Comparison of ENCODE assay signal across 8 mouse cellular contexts in the genomic region with DNA sequence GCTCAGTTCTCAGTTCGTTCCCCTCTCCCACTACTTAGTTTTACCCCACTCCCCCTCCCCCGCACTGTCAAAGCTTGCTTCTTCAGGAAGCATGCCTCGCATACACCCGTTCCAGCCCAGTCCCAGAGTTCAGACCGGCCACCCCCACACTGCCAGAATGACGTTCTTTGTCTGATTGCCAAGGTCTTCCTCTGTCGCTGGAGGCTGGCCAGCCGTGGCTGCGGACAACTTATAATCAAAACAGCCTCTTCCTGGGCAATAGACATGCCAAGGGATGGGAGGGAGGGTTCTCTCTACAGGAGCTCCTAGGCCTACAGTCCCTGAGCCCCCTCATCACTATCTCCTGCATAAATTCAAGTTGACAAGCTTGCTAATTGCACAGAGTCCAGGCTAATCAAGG. TPM values are rescaled to one million over a fixed set of nuclear protein-coding genes. Genes with fewer than 3 reads are reported as not detected.
A peak's percentile ranks its signal among the peaks of the same experiment; 100 is the strongest.
DNase-seq lines count a peak whose midpoint lies in the region; ATAC-seq and TF ChIP-seq lines count a peak whose summit lies in the region.
"Had no signal": no experiment of that assay in that cellular context is flagged by ENCODE, and none has a peak within 500 bp of the region (broad histone marks: within the 10 kb centered on the region; RNA-seq: fewer than 3 reads in every experiment).

No protein-coding gene starts in this region.

- DNase-seq in adrenal gland, adult 18-20 months (ENCODE audit: low spot score in 2 of 2) = peak; percentile 57 to 61
- peak; percentile 83 for DNase-seq in brain, embryonic 14.5 days (ENCODE audit: low read depth)
- DNase-seq in thymus, postnatal 4 days = no peak

- TF ChIP-seq POLR2A in brain, embryonic 14.5 days (IDR thresholded peaks at IDR 0.05; ENCODE audit: borderline replicate concordance, extremely low read depth, insufficient read depth, insufficient read length, poor library complexity, severe bottlenecking) = no peak

- ATAC-seq in heart, embryonic 13.5 days (ENCODE audit: extremely low read depth, insufficient number of reproducible peaks, low FRiP score, low TSS enrichment) = peak; percentile 59; the same call in 1 of the 2 replicates
- ATAC-seq in kidney, embryonic 15.5 days (replicated peaks; ENCODE audit: low FRiP score) = peak; percentile 66; the same call in 1 of the 2 replicates
- ATAC-seq in midbrain, embryonic 13.5 days = peak; percentile 65
- ATAC-seq in frontal cortex, adult (ENCODE audit: low TSS enrichment) = no peak

- H3K9ac ChIP-seq in heart, embryonic 13.5 days = peak overlapping the region; percentile 40; the same call in 1 of the 2 replicates
- no peak overlapping the region for H3K9ac ChIP-seq in kidney, embryonic 15.5 days
- no peak overlapping the region for H3K9ac ChIP-seq in midbrain, embryonic 13.5 days (replicated peaks)
- H3K9ac ChIP-seq: limb, embryonic 15.5 days had no signal

- peaks cover 40% of the 10 kb centered on the region for H3K4me1 ChIP-seq in heart, embryonic 13.5 days
- H3K4me1 ChIP-seq in kidney, embryonic 15.5 days = peaks cover 26% of the 10 kb centered on the region
- H3K4me1 ChIP-seq in midbrain, embryonic 13.5 days (replicated peaks) = peaks cover 73% of the 10 kb centered on the region

- no peak overlapping the region for H3K4me3 ChIP-seq in heart, embryonic 13.5 days
- no peak overlapping the region for H3K4me3 ChIP-seq in kidney, embryonic 15.5 days (replicated peaks)
- H3K4me3 ChIP-seq in midbrain, embryonic 13.5 days (replicated peaks) = no peak overlapping the region
- H3K4me3 ChIP-seq: limb, embryonic 15.5 days had no signal

- 0 out of 2 replicates have a peak overlapping the region, but pooled peaks have one; percentile 26 for H3K27ac ChIP-seq in heart, embryonic 13.5 days (replicated peaks)
- H3K27ac ChIP-seq in kidney, embryonic 15.5 days = no peak overlapping the region
- H3K27ac ChIP-seq in midbrain, embryonic 13.5 days = peak overlapping the region; percentile 80

- TF ChIP-seq CTCF in brain, embryonic 14.5 days (IDR thresholded peaks at IDR 0.05; ENCODE audit: borderline replicate concordance, extremely low read depth, insufficient read depth, insufficient read length) = no peak

- 11% methylated on average over 9 of the region's 9 CpGs for WGBS in heart, embryonic 13.5 days
- WGBS in kidney, embryonic 15.5 days = 13% methylated on average over 9 of the region's 9 CpGs
- WGBS in midbrain, embryonic 13.5 days = 19% methylated on average over 9 of the region's 9 CpGs

- H3K36me3 ChIP-seq in heart, embryonic 13.5 days = no peaks in the 10 kb centered on the region
- H3K36me3 ChIP-seq in kidney, embryonic 15.5 days = no peaks in the 10 kb centered on the region
- H3K36me3 ChIP-seq in midbrain, embryonic 13.5 days = peaks cover 26% of the 10 kb centered on the region
- H3K36me3 ChIP-seq: limb, embryonic 15.5 days had no signal

- H3K4me2 ChIP-seq in heart, embryonic 13.5 days = peak overlapping the region; percentile 39
- peak overlapping the region; percentile 27; the same call in 1 of the 2 replicates for H3K4me2 ChIP-seq in kidney, embryonic 15.5 days
- H3K4me2 ChIP-seq in midbrain, embryonic 13.5 days (replicated peaks) = no peak overlapping the region
- H3K4me2 ChIP-seq: limb, embryonic 15.5 days had no signal

- H3K9me3 ChIP-seq in heart, embryonic 13.5 days = no peaks in the 10 kb centered on the region
- no peaks in the 10 kb centered on the region for H3K9me3 ChIP-seq in kidney, embryonic 15.5 days (replicated peaks)
- H3K9me3 ChIP-seq in midbrain, embryonic 13.5 days = no peaks in the 10 kb centered on the region
- H3K9me3 ChIP-seq: limb, embryonic 15.5 days had no signal

- peaks cover 5% of the 10 kb centered on the region for H3K27me3 ChIP-seq in heart, embryonic 13.5 days (replicated peaks)
- 0 out of 2 replicates have a peak, but pooled peaks cover 2% of the 10 kb centered on the region for H3K27me3 ChIP-seq in kidney, embryonic 15.5 days
- no peaks in the 10 kb centered on the region for H3K27me3 ChIP-seq in midbrain, embryonic 13.5 days

RNA-seq across cellular contexts. Expression of gene Mapre3, which starts 45.8 kb away (rescaled TPM):
- 10 to 100 TPM; 60.7 to 76.5 TPM for total RNA-seq in adrenal gland, adult 18-20 months (2021)
- polyA plus RNA-seq in brain, embryonic 14.5 days (2012; rRNA removed) = 163 and 172 TPM in 2 replicates
- polyA plus RNA-seq in heart, embryonic 13.5 days (2015; fragmentation: Nextera tagmentation; extraction: Ambion mirVana) = 16.1 and 16.4 TPM in 2 replicates
- 22.4 and 23.6 TPM in 2 replicates for polyA plus RNA-seq in kidney, embryonic 15.5 days (2015; fragmentation: Nextera tagmentation; extraction: Ambion mirVana)
- 111 and 113 TPM in 2 replicates for polyA plus RNA-seq in midbrain, embryonic 13.5 days (2015; fragmentation: Nextera tagmentation; extraction: Ambion mirVana)

RNA-seq across cellular contexts. Expression of gene Dpysl5, which starts 57.2 kb away (rescaled TPM):
- total RNA-seq in adrenal gland, adult 18-20 months (2021) = 1 to 10 TPM; 1.7 to 1.8 TPM
- 368 and 444 TPM in 2 replicates for polyA plus RNA-seq in brain, embryonic 14.5 days (2012; rRNA removed)
- 2.4 and 3.8 TPM in 2 replicates for polyA plus RNA-seq in heart, embryonic 13.5 days (2015; fragmentation: Nextera tagmentation; extraction: Ambion mirVana)
- polyA plus RNA-seq in kidney, embryonic 15.5 days (2015; fragmentation: Nextera tagmentation; extraction: Ambion mirVana) = 6.8 and 7.7 TPM in 2 replicates
- 195 and 200 TPM in 2 replicates for polyA plus RNA-seq in midbrain, embryonic 13.5 days (2015; fragmentation: Nextera tagmentation; extraction: Ambion mirVana)

Comparison
In these comparisons a context has a peak if more than half of its experiments do, and no peak if none do; other contexts are left out.
1. RNA of gene Dpysl5, which starts 57.2 kb away (polyA plus RNA-seq): 368 to 444 TPM in brain, embryonic 14.5 days and 195 to 200 TPM in midbrain, embryonic 13.5 days; 6.8 to 7.7 TPM in kidney, embryonic 15.5 days and 2.4 to 3.8 TPM in heart, embryonic 13.5 days; every median in the first group is over 10 times any median in the second.